Mouse (Mus musculus): ENCODE data around the gene N4bp3. TPM values are rescaled to one million over a fixed set of nuclear protein-coding genes. Genes with fewer than 3 reads are reported as not detected.
"Not testable (repeated sequence)": the region's sequence is repeated elsewhere in the genome, so short reads cannot be mapped to it uniquely, and the experiment has no call there.

The N4bp3 gene
- 1 to 10 TPM; 2.9 to 3.8 TPM for total RNA-seq (2021)
- long read RNA-seq, experiment 1, partial matches to known transcripts = 2 of 5 reads
- long read RNA-seq, experiment 1, other reads (novel, unspliced or antisense) = 0 of 5 reads
- long read RNA-seq, experiment 2, transcript N4bp3-201 (5 exons, 2,367 nt) = major isoform, 6 of 7 reads
- long read RNA-seq, experiment 2, partial matches to known transcripts = 1 of 7 reads
- long read RNA-seq, experiment 2, other reads (novel, unspliced or antisense) = 0 of 7 reads

- peak; percentile 69 for DNase-seq
Measured at GRCm38 (mm10) chr11:51650691-51651515, at the start of gene N4bp3, which contains the start of gene D930048N14Rik. TSS of gene N4bp3 (minus strand) at chr11:51650842. TSS of gene D930048N14Rik (plus strand) at chr11:51650954.

GRCm38 (mm10) chr11:51694984-51695383 lies 44.3 kb upstream of the N4bp3 start:
- no peak for DNase-seq

GRCm38 (mm10) chr11:51690597-51690996 lies 40.0 kb upstream of the N4bp3 start:
- DNase-seq = not testable (repeated sequence)

- no peak for DNase-seq
Measured at GRCm38 (mm10) chr11:51689343-51689742, 38.7 kb upstream of the N4bp3 start.

- peak; percentile 100 for DNase-seq
Measured at GRCm38 (mm10) chr11:51688330-51689328, 38.0 kb upstream of the N4bp3 start, which contains the start of gene 0610009B22Rik. TSS of gene 0610009B22Rik (minus strand) at chr11:51688874.

- no peak for DNase-seq
Measured at GRCm38 (mm10) chr11:51681976-51682374, 31.3 kb upstream of the N4bp3 start.

- peak; percentile 64 for DNase-seq
Measured at GRCm38 (mm10) chr11:51681324-51681975, 30.8 kb upstream of the N4bp3 start.

- no peak for DNase-seq
Measured at GRCm38 (mm10) chr11:51679466-51679865, 28.8 kb upstream of the N4bp3 start.

- DNase-seq = no peak
Measured at GRCm38 (mm10) chr11:51677737-51678418, 27.2 kb upstream of the N4bp3 start.

- no peak for DNase-seq
Measured at GRCm38 (mm10) chr11:51675386-51675785, 24.7 kb upstream of the N4bp3 start.

- DNase-seq = no peak
Measured at GRCm38 (mm10) chr11:51673291-51673690, 22.6 kb upstream of the N4bp3 start.

GRCm38 (mm10) chr11:51671376-51671775 lies 20.7 kb upstream of the N4bp3 start:
- DNase-seq = no peak

GRCm38 (mm10) chr11:51670846-51671245 lies 20.2 kb upstream of the N4bp3 start:
- no peak for DNase-seq

GRCm38 (mm10) chr11:51664747-51665146 lies 14.1 kb upstream of the N4bp3 start:
- DNase-seq = not testable (repeated sequence)

GRCm38 (mm10) chr11:51662632-51663031 lies 12.0 kb upstream of the N4bp3 start:
- DNase-seq = no peak

- no peak for DNase-seq
Measured at GRCm38 (mm10) chr11:51661867-51662365, 11.3 kb upstream of the N4bp3 start.

GRCm38 (mm10) chr11:51658705-51659104 lies 8.1 kb upstream of the N4bp3 start:
- no peak for DNase-seq

GRCm38 (mm10) chr11:51658291-51658690 lies 7.6 kb upstream of the N4bp3 start:
- DNase-seq = no peak

GRCm38 (mm10) chr11:51656798-51657521 lies 6.3 kb upstream of the N4bp3 start:
- no peak for DNase-seq

- no peak for DNase-seq
Measured at GRCm38 (mm10) chr11:51654891-51655290, 4.2 kb upstream of the N4bp3 start.
